Comparison of ENCODE assay signal across 15 mouse cellular contexts in genomic region chr2:31713813-31714212, GRCm38 (mm10).
"Had no signal": no experiment of that assay in that cellular context is flagged by ENCODE, and none has a peak within 500 bp of the region (broad histone marks: within the 10 kb centered on the region; RNA-seq: fewer than 3 reads in every experiment).

No protein-coding gene starts in this region.

- DNase-seq: heart, postnatal 10 days; heart, postnatal 36 days; heart, postnatal 4 days; kidney, adult 11 months; kidney, adult 18-20 months; kidney, adult 2 months; kidney, adult 8-10 months; kidney, adult 9 months; kidney, postnatal 10 days; kidney, postnatal 14 days; kidney, postnatal 25 days; kidney, postnatal 36 days; kidney, postnatal 4 days; layer of hippocampus, adult 9-11 months; layer of hippocampus, postnatal 36 days had no signal
